ENCODE assay signal across 1 mouse cellular context in the genomic region with DNA sequence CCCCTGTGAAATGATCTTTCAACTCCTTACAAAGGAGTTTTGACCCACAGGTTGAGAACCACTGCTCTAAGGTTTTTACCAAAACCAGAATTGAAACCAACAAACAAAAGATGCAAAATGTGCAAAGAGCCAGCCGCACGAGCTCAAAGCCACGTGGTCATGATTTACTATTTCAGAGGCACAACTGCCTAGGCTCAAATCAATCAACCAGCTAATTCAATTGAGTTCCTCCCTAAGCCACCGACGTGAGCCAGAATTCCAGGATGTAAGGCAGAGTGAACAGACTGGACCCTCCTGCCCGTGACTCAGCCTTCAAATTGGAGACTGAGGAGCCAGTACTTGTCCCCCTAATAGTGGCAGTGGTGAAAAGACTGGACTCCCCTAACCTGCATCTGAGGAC.
TF ChIP-seq lines count a peak whose summit lies in the region.

No protein-coding gene starts in this region.

TF ChIP-seq in CH12.LX, 34 proteins besides CTCF, POLR2A, EP300 and RAD21:
- no peak for TF ChIP-seq ZC3H11A (IDR thresholded peaks at IDR 0.05; ENCODE audit: low read depth, low read length)
- peak; percentile 92 for TF ChIP-seq MYC (IDR thresholded peaks at IDR 0.05; ENCODE audit: low read depth, low read length)
- peak; percentile 86 for TF ChIP-seq BHLHE40 (IDR thresholded peaks at IDR 0.05; ENCODE audit: low read depth, low read length)
- TF ChIP-seq MAX (IDR thresholded peaks at IDR 0.05; ENCODE audit: low read length), result peak; percentile 96
- TF ChIP-seq USF2 (conservative IDR thresholded peaks at IDR 0.05; ENCODE audit: low read depth, low read length), result 0 out of 2 replicates have a peak, but pooled peaks have one; percentile 7
- peak; percentile 9; the same call in 1 of the 2 replicates for TF ChIP-seq IRF4 (IDR thresholded peaks at IDR 0.05; ENCODE audit: low read depth, low read length)
- 0 out of 2 replicates have a peak, but pooled peaks have one; percentile 11 for TF ChIP-seq MAFK (IDR thresholded peaks at IDR 0.05; ENCODE audit: insufficient replicate concordance, low read length)
- TF ChIP-seq MXI1 (IDR thresholded peaks at IDR 0.05; ENCODE audit: low read depth, low read length), result peak; percentile 81
- TF ChIP-seq KAT2A (IDR thresholded peaks at IDR 0.05; ENCODE audit: insufficient replicate concordance, low read length), result no peak
- peak; percentile 62 for TF ChIP-seq USF1 (IDR thresholded peaks at IDR 0.05; ENCODE audit: low read depth, low read length)
- TF ChIP-seq SIN3A (IDR thresholded peaks at IDR 0.05; ENCODE audit: low read length), result peak; percentile 57; the same call in 1 of the 2 replicates
- TF ChIP-seq CHD1 (IDR thresholded peaks at IDR 0.05; ENCODE audit: low read depth, low read length), result no peak
